Mouse (Mus musculus) urinary bladder, postnatal 10 days (tissue): ENCODE results near the gene Myo19.
"Not testable (repeated sequence)": the region's sequence is repeated elsewhere in the genome, so short reads cannot be mapped to it uniquely, and the experiment has no call there.

Source experiments
- DNase-seq: peaks from one replicate; pipeline ENCODE4 v3.0.0; 2022; ENCODE audit warnings: low spot score

Gene Myo19

DNA sequence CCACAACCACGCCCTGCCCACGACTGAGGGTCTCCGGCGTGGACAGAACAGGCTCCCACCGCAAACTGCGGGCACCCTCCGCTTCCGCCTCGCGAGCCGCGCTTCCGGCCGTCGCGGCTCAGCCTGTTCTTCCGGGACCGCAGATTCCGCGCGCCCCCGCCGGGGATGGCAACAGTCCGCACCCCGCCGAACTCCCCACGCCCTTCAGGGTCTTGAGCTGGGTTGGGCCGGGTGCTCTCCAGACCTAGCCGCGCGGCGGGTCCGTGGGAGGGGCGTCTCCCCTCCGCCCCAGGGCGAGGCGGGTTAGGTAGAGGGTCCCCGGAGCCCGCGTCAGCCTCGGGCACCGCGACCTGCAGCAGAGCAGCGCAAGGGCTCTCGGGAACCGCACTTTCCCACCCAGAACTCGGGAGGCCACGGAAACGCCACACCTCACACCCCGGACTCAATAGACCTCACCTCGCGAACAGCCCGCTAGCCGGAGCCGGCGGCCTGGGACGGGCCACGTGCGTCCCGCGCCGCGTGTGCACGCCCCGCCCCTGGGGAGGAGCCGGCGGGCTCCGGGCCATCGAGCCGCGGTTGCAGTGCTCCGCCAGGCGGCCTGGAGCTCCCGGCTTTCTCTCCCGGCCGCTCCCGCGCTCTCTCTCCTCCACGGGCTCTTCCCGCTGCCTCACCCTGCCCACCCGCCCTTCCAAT is at the start of gene Myo19, which contains the start of gene Pigw:
Gene Myo19, plus strand, starts transcription at position 377 of the 693 bp plus-strand sequence.
Gene Pigw, minus strand, starts transcription at position 514 of the 693 bp plus-strand sequence.
- peak; percentile 28 for DNase-seq

DNA sequence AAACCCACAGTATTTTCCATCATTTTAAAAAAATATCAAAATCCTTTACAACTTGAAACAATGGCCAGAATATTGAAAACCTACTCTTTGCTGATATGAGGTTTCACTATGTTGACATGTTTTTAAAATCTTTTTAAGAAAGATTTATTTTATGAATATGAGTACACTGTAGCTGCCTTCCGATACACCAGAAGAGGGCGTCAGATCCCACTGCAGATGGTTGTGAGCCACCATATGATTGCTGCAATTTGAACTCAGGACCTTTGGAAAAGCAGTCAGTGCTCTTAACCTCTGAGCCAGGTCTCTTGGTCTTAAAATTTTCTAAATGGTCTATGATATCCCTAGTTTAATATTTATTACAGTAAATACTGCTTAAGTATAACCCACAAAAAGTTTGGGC is 40.6 kb upstream of the Myo19 start:
- DNase-seq = no peak

DNA sequence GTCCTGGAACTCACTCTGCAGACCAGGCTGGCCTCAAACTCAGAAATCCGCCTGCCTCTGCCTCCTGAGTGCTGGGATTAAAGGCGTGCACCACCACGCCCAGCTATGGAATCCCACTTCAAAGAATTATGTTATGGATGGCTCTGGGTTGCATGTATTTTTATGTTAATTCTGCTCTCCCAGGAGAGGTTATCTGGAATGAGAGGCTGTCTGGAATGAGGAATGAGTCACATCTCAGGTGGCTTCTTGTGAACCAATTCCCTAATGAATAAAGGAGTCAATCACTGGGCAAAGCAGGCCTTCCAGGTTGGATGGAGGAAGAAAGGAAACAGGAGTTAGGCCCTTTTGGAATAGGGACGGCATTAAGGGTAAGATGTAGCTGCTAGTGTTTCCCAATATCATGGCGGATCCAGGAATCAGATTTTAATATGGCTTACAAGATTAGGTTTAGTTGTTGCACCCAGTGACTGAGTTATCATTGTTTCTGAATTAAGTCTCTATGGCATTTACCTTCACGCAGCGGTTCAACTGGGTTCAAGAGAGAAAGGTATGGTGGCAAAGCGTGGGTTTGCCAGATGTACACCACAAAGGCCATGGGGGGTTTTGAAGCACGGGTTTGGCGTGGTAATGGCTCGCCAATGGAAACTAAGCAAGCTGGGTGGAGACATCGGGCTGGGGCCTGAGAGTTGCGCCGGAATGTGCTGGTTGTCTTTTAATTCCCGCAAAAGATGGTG is 33.0 kb upstream of the Myo19 start:
- no peak for DNase-seq

DNA sequence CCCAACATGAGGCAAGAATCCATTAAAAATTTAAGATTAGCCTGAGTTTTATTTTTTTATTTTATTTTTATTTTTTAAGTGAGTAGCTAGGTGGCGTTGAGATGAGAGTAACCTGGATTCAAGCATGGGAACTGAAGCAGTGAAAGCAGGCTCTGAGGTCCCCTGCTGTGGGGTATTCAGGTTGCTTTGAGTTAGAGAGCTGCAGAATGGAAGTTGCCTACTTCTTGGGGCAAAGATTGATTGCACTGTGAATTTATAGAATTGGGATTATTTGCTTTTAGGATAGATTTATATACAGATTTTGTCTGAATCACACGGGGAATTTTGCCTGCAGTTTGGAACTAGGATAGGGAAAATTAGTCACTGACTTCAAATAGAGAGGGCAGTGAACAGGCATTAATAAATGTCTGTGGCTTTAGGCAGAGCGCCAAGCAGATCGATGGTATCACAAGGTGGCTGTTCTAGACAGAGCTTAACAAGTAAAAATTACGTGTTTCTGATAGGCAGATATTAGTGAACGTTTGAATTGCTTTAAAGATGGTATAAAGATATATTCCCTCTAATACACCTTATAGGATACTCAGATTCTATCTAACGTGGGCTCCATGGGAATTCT is 32.4 kb upstream of the Myo19 start:
- no peak for DNase-seq

DNA sequence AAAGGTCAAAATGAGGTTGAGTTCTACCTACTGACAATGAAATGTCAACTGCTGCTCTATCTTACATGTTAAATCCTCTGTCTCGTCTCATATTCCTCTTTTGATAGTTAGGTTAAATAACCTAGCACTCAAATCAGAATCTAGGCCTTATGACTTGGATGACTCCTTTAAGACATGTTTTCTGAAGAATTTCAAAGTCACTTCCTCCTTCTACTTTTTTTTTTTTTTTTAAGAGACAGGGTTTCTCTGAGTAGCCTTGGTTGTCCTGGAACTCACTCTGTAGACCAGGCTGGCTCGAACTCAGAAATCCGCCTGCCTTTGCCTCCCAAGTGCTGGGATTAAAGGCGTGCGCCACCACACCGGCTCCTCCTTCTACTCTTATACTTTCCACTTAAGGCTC is 24.7 kb upstream of the Myo19 start:
- no peak for DNase-seq

GRCm38 (mm10) chr11:84865268-84865667 is 14.7 kb upstream of the Myo19 start:
- no peak for DNase-seq

DNA sequence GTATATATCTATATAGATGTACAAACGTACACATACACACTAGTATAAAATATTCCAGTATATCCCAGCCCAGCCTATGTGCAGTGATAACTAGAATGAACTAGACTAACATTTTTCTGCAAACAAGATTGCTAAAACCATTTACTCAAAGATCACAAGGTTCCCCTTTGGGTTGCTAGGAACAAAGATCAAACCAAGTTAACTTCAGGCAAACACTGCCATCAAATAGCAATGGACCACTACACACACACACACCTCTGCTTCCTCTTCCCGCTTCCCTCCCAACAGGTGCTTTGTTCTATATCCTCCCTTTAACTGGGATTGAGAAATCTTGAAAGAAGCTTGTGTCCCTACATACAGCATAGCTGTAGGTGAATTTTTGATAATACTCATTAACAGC is 12.4 kb upstream of the Myo19 start:
- DNase-seq = no peak

GRCm38 (mm10) chr11:84868786-84869259 is 11.1 kb upstream of the Myo19 start:
- DNase-seq = no peak

DNA sequence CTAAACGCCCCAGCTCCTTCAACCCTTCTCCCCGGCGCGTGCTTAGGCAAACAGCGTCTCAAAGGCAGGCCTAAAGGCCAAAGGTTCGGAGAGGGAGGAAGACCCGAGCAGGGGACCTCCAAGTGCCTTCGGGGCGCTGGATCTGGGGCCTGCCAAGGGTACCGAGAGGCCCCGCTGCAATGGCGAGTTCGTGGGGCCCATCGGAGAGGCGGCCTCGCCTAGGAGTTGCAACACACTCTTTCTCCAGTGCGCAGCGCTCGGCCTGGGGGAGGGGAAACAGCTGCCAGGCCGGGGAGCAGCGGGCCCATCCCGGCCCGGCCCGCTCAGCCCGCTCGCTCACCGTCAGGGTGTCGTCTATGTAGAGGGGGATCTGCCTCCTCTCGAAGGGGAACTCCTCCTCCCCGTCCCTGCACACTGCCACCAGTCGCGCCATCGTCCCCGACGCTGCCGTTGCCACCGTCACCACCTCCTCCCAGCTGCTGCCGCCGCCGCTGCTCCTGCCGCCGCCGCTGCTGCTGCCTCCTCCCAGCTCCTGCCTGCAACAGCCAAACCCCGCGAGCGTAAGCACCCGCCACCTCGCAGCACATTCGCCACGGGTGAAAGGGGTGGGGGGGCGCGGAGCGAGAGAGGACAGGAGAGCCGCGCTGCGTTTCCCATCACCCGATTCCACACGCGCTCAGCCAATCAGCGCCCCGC is 10.3 kb upstream of the Myo19 start:
- DNase-seq = peak; percentile 81

- DNase-seq = peak; percentile 82
Observed at GRCm38 (mm10) chr11:84870337-84871043, 9.5 kb upstream of the Myo19 start, which contains the start of gene Ggnbp2. Gene Ggnbp2, minus strand, starts transcription at chr11:84870817.

DNA sequence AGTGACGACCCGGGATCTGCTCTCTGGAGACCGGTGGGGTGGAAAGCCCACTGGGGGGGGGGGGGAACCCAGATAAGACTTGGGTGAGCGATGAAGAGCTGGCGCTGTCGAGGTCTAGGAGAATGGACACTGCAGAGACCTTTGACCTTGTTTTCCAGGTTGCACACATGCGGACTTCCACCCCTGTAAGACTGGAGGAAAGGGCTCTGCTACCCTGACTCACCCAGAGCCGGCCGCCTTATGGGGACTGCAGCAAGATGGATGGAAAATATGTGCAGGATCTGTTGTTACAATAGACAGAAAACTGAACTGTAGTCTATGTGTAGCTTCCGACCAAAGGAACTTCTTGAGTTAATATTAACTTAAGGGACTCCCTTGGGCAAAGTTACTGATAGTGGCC is 8.9 kb upstream of the Myo19 start:
- DNase-seq = no peak

DNA sequence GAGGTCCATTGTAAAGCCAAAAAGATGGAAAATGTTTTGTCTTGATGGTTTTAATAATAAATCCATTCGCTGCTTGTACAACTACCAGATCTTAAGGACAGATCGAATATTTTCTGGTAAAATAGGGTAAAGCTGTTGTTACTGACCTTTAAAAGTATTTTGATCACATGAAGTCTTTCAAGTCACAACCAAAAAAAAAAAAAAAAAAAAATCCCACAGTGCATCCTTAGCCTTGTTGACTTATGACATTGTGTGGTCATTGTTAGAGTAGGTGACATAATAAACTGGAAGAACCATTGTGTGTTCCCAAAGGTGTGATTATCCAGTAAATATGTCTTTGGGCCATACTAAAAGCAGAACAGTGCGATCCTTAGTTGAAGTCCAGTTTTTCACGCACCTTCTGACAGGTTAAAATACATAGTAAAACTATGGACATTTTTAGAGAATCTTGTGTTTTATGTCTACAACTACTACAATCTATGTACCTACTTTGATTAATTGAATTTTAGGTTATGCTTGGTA is 8.3 kb upstream of the Myo19 start:
- DNase-seq = no peak

DNA sequence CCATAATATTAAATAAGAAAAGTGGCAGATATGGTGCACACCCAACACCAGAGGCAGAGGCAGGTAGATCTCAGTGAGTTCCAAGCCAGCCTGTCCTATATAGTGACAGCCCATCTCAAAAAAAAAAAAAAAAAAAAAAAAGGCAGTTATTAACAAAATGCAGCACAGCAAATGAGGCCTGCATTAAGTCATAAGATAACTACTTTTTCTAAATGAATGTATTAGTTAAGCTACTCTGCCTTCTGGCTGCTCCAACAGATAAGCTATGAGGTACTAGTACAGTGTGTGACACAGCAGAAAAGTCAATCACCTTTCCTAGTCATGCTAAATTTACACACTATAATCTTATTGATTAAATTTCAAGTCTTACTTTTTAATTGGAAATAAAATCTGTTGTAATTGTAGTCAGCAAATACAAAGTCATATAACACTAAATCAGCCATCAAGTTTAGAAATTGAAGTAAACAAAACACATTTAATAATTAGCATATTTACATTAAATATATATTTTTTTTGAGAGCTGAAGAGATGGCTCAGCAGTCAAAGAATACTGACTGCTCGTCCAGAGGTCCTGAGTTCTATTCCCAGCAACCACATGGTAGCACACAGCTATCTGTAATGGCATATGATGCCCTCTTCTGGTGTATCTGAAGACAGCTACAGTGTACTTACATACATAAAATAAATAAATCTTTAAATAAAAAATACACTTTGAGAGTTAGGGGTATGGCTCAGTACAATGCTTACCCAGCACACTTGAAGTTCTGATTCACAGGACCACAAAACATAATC is 6.7 kb upstream of the Myo19 start:
- no peak for DNase-seq

DNA sequence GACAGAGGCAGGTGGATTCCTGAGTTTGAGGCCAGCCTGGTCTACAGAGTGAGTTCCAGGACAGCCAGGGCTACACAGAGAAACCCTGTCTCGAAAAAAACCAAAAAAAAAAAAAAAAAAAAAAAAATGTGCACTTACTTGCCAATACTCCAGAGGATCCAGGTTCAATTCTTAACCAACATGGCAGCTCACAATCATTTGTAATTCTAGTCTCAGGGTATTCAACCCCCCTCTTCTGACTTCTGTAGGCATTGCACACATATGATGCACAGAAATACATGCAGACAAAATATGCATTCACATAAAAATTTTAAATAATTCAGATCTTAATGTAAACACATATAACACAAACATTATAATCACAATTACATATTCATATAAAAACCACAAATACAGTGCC is 3.9 kb upstream of the Myo19 start:
- DNase-seq = not testable (repeated sequence)

DNA sequence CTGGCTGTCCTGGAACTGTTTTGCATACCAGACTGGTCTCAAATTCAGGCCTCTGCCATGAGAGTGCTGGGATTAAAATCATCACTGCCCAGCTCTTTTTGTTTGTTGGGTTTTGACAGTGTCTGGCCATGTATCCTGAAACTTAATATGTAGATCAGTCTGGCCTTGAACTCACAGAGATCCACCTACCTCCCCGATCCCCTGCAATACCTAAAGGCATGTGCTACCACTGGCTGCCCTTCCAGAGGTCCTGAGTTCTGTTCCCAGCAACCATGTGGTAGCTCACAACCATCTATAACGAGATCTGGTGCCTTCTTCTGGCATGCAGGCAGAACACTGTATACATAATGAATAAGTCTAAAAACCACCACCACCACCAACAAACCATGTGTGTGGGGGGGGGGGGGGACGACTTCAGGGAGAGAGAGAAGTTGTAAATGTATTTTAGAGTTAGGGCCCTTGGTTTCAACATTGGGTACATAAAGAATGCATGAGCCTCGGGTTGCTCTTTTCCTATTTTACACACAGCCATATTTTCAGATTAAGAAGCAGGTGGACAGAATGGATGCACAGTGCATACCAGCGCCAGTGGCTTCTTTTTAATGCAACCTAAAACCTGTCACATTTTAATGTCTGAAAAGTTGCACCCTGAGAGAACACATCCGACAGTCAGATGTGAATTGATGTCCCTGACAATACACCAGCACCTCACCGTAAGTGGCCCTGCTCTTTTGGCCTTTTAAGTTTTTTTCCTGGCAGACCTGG is 759 bp upstream of the Myo19 start:
- DNase-seq = no peak

GRCm38 (mm10) chr11:84880465-84880961 is 565 bp downstream of the Myo19 start:
- DNase-seq = peak; percentile 16

GRCm38 (mm10) chr11:84880971-84881370 is 1.0 kb downstream of the Myo19 start:
- no peak for DNase-seq

- DNase-seq = no peak
Observed at GRCm38 (mm10) chr11:84882346-84882745, 2.4 kb downstream of the Myo19 start.

GRCm38 (mm10) chr11:84885238-84885637 is 5.3 kb downstream of the Myo19 start:
- no peak for DNase-seq

- DNase-seq = no peak
Observed at GRCm38 (mm10) chr11:84886236-84886635, 6.3 kb downstream of the Myo19 start.
